Mouse (Mus musculus) E14TG2a.4 (cell line): ENCODE measurements around the gene Ift88.
"Not testable (repeated sequence)": the region's sequence is repeated elsewhere in the genome, so short reads cannot be mapped to it uniquely, and the experiment has no call there.

ENCODE experiments used
- H3K27me3 ChIP-seq: 2 replicates; pipeline ENCODE4 v1.6.1; 2014; ENCODE audit warnings: low read length, control low read depth; ENCODE audit not compliant: insufficient read depth
- H3K36me3 ChIP-seq: 2 replicates; pipeline ENCODE4 v1.6.1; 2014; ENCODE audit warnings: low read length, control low read depth; ENCODE audit not compliant: insufficient read depth
- H3K4me1 ChIP-seq: replicated peaks from 2 replicates; pipeline ENCODE4 v1.6.1; 2014; ENCODE audit warnings: low read depth, low read length, control low read depth
- H3K4me3 ChIP-seq: replicated peaks from 2 replicates; pipeline ENCODE4 v1.5.1; 2014; ENCODE audit warnings: mild to moderate bottlenecking, low read length
- H3K9me3 ChIP-seq: 2 replicates; pipeline ENCODE4 v1.6.1; 2014; ENCODE audit warnings: low read length, control low read depth
- CTCF ChIP-seq: conservative IDR thresholded peaks from 2 replicates; pipeline ENCODE4 v1.5.1; 2014; ENCODE audit warnings: low read length
- NANOG ChIP-seq: IDR thresholded peaks from 2 replicates; pipeline ENCODE4 v1.6.1; 2014; ENCODE audit warnings: borderline replicate concordance, low read length, mixed read lengths
- POU5F1 ChIP-seq: IDR thresholded peaks from 2 replicates; pipeline ENCODE4 v1.6.1; 2014; ENCODE audit warnings: low read length, borderline replicate concordance

Gene Ift88

DNA sequence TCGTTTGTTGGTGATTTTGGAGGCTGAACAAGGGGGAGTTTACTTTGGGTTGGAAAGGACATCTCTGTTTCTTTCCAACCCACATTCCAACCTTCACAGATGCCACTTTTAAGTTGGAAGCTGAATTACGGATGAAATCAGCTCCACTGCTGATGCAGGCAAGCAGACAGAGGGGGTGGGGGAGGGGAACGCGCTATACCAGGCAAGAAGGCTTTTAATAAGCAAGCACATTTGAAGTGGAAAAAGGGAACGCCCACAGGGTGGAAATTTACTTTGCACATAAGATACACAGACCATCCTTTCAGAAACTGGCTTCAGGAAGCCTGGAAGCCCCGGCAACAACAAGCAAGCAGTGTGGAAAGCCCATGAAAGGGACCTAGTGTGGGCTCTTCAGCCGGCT is 11.7 kb upstream of the Ift88 start:
- no peaks in the 10 kb centered on the region for H3K36me3 ChIP-seq
- no peak for TF ChIP-seq CTCF
- no peak for TF ChIP-seq POU5F1
- no peak for TF ChIP-seq NANOG
- H3K27me3 ChIP-seq = no peaks in the 10 kb centered on the region
- H3K9me3 ChIP-seq = no peaks in the 10 kb centered on the region
- peaks cover 6% of the 10 kb centered on the region for H3K4me1 ChIP-seq
- no peak overlapping the region for H3K4me3 ChIP-seq

DNA sequence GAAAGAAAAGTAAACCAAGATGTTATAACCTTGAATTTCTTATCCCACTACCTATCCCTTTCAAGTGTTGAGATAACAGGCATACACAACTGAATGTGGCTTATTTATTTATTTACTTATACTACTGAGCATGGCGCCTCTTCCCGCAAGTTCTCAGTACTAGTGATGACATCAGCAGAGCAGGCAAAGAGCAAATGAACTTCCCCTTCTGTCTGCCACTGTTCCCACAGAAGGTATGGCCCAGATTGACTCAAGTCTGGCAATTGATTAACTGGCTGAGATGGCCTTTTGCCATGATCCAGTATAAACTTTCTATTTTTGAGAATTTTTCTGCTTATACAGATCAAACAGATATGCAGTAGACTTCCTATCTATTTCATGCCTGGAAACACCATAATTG is 6.7 kb upstream of the Ift88 start:
- no peaks in the 10 kb centered on the region for H3K4me1 ChIP-seq
- TF ChIP-seq POU5F1 = no peak
- TF ChIP-seq NANOG = no peak
- TF ChIP-seq CTCF = no peak
- H3K36me3 ChIP-seq = no peaks in the 10 kb centered on the region

DNA sequence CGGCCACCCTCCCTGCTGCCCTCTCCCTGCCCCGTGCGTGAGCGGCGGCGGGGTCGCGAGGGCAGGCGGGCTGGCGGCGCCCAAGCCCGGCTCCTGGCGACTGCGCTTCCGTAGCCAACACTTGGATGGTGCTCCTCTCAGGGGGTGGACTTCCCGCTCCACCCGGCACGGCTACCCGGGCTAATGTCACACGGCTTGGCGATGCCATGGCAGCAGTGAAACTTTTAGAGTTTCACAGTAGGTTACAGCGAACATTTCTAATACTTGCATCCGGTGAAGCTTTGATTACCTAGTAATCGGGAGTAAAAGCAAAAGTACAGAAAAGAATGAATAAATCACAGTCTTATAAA is 325 bp downstream of the Ift88 start:
- H3K36me3 ChIP-seq = no peaks in the 10 kb centered on the region
- H3K9me3 ChIP-seq = no peaks in the 10 kb centered on the region
- H3K4me1 ChIP-seq = peaks cover 10% of the 10 kb centered on the region; the same call in 1 of the 2 replicates
- TF ChIP-seq CTCF = no peak
- no peak for TF ChIP-seq NANOG
- TF ChIP-seq POU5F1 = no peak
- no peaks in the 10 kb centered on the region for H3K27me3 ChIP-seq
- peak overlapping the region; percentile 98 for H3K4me3 ChIP-seq

More for the DNA sequence above, 6.7 kb upstream of the Ift88 start:
- Histone ChIP-seq H3K27me3 (no peaks in the 10 kb centered on the region), H3K9me3 (no peaks in the 10 kb centered on the region), H3K4me3 (no peak overlapping the region)

DNA sequence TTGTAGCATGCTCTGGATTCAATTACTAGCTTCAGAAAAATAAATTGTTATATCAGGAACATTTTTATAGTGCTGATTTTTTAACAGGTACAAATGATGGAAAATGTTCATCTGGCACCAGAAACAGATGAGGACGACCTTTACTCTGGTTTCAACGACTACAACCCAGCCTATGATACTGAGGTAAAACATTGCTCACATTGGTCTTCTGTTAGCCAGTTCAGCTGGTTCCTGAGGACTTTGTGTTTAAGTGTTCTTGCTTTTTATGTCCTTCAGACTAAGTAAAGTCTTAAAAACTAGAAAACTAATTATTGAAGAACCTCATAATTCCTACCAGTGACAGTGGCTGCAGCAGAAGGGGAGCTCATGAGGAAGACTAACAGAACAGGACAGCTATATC is 6.6 kb downstream of the Ift88 start:
- TF ChIP-seq CTCF = no peak
- TF ChIP-seq POU5F1 = no peak
- no peak for TF ChIP-seq NANOG
- H3K27me3 ChIP-seq = no peaks in the 10 kb centered on the region
- H3K4me3 ChIP-seq = no peak overlapping the region
- no peaks in the 10 kb centered on the region for H3K4me1 ChIP-seq
- peaks cover 7% of the 10 kb centered on the region for H3K36me3 ChIP-seq
- no peaks in the 10 kb centered on the region for H3K9me3 ChIP-seq

DNA sequence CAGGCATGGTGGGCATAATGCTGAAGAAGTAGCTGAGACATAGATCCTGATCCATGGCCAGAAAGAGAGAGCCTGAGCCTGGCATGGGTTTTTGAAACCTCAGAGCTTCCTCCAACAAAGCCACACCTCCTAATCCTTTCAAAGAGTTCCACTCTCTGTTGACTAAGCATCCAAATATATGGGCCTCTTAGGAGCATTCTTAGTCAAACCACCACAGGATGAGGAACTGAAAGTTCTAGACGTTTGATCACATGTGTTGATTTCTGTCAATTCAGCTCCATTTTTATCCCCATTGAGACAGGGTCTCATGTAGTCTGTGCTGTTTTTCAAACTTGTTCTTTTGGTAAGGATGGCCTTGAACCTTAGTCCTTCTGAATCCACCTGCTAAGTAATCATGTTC is 28.7 kb downstream of the Ift88 start:
- H3K9me3 ChIP-seq = no peaks in the 10 kb centered on the region
- no peak overlapping the region for H3K4me3 ChIP-seq
- no peaks in the 10 kb centered on the region for H3K27me3 ChIP-seq
- TF ChIP-seq CTCF = no peak
- no peak for TF ChIP-seq POU5F1
- no peak for TF ChIP-seq NANOG
- H3K4me1 ChIP-seq = no peaks in the 10 kb centered on the region
- 0 out of 2 replicates have a peak, but pooled peaks cover 9% of the 10 kb centered on the region for H3K36me3 ChIP-seq

DNA sequence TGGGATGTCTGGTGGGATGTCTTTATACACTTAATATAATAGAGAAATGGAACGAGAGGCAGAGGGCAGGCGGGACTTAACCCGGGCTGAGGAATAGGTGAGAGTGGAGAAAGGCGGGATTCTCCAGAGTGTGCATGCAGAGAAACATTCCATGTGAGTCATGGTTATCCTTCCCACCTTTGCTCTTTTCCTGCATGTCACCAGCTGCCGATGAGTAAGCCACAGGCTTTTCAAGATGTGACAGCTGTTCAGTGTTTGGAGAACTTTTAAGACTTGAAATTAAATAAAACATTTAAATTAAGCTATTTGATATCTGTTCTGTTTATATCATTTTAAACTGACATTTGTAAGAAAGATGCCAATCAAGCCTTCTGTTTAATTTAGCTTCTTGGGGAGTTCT is 36.0 kb downstream of the Ift88 start:
- peaks cover 8% of the 10 kb centered on the region; the same call in 1 of the 2 replicates for H3K36me3 ChIP-seq
- H3K9me3 ChIP-seq = no peaks in the 10 kb centered on the region
- H3K27me3 ChIP-seq = no peaks in the 10 kb centered on the region
- H3K4me3 ChIP-seq = no peak overlapping the region
- no peak for TF ChIP-seq NANOG
- no peak for TF ChIP-seq CTCF
- TF ChIP-seq POU5F1 = no peak
- no peaks in the 10 kb centered on the region for H3K4me1 ChIP-seq

DNA sequence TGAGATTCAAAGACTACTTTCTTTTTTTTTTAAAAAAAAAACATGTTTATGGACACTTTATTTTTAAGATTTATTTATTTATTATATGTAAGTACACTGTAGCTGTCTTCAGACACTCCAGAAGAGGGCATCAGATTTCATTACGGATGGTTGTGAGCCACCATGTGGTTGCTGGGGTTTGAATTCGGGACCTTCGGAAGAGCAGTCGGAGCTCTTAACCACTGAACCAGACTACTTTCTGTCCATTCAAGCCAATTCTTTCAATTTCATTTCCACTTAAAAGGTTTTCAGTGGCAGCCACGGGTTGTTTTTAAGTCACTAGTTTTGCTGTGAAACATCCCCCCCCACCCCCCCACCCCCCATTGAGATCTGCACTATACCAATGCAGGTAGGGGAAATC is 36.5 kb downstream of the Ift88 start:
- H3K36me3 ChIP-seq, H3K9me3 ChIP-seq, H3K27me3 ChIP-seq, H3K4me3 ChIP-seq, H3K4me1 ChIP-seq: not testable (repeated sequence)

DNA sequence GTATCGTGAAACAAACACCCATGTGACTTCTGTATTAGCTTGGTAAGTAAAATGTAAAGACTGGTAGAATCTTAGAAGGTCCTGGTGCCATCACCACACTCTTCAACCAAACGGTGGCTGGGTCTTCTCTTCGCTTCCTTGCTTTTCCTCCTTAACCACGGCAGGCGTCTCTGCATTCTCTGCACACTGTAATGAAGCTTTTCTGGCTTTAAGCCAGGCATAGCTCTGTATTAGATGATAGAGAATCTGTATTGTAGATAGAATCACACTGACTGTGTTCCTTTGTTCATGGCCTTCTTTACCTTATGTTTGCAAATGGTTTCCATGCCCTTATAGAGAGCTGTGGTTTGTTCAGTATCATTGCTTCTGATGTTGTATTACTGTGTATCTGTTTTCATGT is 39.0 kb downstream of the Ift88 start:
- Histone ChIP-seq H3K36me3 (peaks cover 6% of the 10 kb centered on the region; the same call in 1 of the 2 replicates), H3K4me1 (no peaks in the 10 kb centered on the region), H3K9me3 (no peaks in the 10 kb centered on the region), H3K27me3 (no peaks in the 10 kb centered on the region), H3K4me3 (no peak overlapping the region)
- TF ChIP-seq NANOG = no peak
- TF ChIP-seq POU5F1 = no peak
- TF ChIP-seq CTCF = no peak

DNA sequence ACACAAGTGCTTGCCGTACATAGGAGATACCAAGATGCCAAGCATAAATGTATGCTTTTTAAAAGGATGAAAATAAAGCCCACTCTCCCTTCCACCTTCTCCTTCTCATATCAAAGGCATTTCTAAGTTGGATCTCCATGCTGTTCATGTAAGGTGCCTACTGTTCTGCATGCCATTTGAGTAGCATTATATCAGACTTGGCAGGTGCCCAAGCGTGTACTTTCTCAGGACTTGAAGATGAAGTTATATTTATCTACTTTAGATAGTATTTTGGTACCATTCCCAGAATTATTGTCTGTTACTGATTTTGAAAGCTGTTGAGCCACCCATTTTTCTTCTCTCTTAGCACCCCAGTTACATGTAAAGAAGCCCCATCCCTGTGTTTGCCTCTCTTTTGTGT is 51.2 kb downstream of the Ift88 start:
- no peaks in the 10 kb centered on the region for H3K4me1 ChIP-seq
- H3K4me3 ChIP-seq = no peak overlapping the region
- no peaks in the 10 kb centered on the region for H3K27me3 ChIP-seq
- H3K9me3 ChIP-seq = no peaks in the 10 kb centered on the region
- peaks cover 7% of the 10 kb centered on the region; the same call in 1 of the 2 replicates for H3K36me3 ChIP-seq
- no peak for TF ChIP-seq NANOG
- TF ChIP-seq POU5F1 = no peak
- no peak for TF ChIP-seq CTCF
